Mouse (Mus musculus) kidney, postnatal 0 days (tissue): ENCODE results near the gene A630001G21Rik. TPM values are rescaled to one million over a fixed set of nuclear protein-coding genes. Genes with fewer than 3 reads are reported as not detected.
A peak's percentile ranks its signal among the peaks of the same experiment; 100 is the strongest.

Experiments used
- ATAC-seq: fragments of 200-750 bp; cut with Nextera tagmentation; replicated peaks from 2 replicates; pipeline ENCODE4 v1.8.0; 2017; ENCODE audit warnings: low read depth, moderate number of reproducible peaks, moderate TSS enrichment, moderate library complexity; ENCODE audit not compliant: low FRiP score
- DNase-seq: peaks from one replicate; pipeline ENCODE4 v3.0.0-alpha.2; 2016; ENCODE audit warnings: low spot score
- H3K27ac ChIP-seq: fragments of 300-500 bp; sonication (generic); 2 replicates; pipeline ENCODE4 v1.5.1; 2014; ENCODE audit warnings: mild to moderate bottlenecking
- H3K27me3 ChIP-seq: fragments of 300-500 bp; sonication (generic); 2 replicates; pipeline ENCODE4 v1.6.1; 2014; ENCODE audit warnings: low read length, mixed read lengths; ENCODE audit not compliant: insufficient read depth
- H3K36me3 ChIP-seq: fragments of 300-500 bp; sonication (generic); 2 replicates; pipeline ENCODE4 v1.6.1; 2014; ENCODE audit warnings: low read length, mixed read lengths; ENCODE audit not compliant: insufficient read depth
- H3K4me1 ChIP-seq: fragments of 300-500 bp; sonication (generic); replicated peaks from 2 replicates; pipeline ENCODE4 v1.6.1; 2014; ENCODE audit warnings: antibody characterized with exemption, low read length, mixed read lengths; ENCODE audit not compliant: insufficient read depth
- H3K4me2 ChIP-seq: fragments of 300-500 bp; sonication (generic); 2 replicates; pipeline ENCODE4 v1.6.1; 2014; ENCODE audit warnings: mild to moderate bottlenecking, low read length, moderate library complexity, mixed read lengths
- H3K4me3 ChIP-seq: fragments of 300-500 bp; sonication (generic); replicated peaks from 2 replicates; pipeline ENCODE4 v1.5.1; 2014; ENCODE audit warnings: low read depth, low read length
- H3K9ac ChIP-seq: fragments of 300-500 bp; sonication (generic); 2 replicates; pipeline ENCODE4 v1.6.1; 2014; ENCODE audit warnings: low read depth, low read length
- H3K9me3 ChIP-seq: fragments of 300-500 bp; sonication (generic); replicated peaks from 2 replicates; pipeline ENCODE4 v1.6.1; 2016; ENCODE audit warnings: low read length, inconsistent platforms, mixed read lengths
- CTCF ChIP-seq: IDR thresholded peaks from 2 replicates; pipeline ENCODE4 v1.5.1; 2016; ENCODE audit warnings: antibody characterized with exemption, low read depth, mild to moderate bottlenecking, moderate library complexity
- WGBS: fragments of 180-500 bp; shearing (Covaris S2); extraction: QIAGEN DNeasy Blood & Tissue Kit; methylation state at CpG from one replicate; pipeline ENCODE4 v1.1.7; 2014; 5-methylcytosine and 5-hydroxymethylcytosine counted together
- polyA plus RNA-seq: library from polyadenylated mRNA; unstranded; fragments of >200 nt; fragmentation: Nextera tagmentation; extraction: Ambion mirVana; gene quantifications from 2 replicates; pipeline ENCODE4 v1.2.1, GENCODE M21; 2015

Gene A630001G21Rik
- polyA plus RNA-seq, 1 experiment from 2014 or later, result 1.7 TPM

DNA sequence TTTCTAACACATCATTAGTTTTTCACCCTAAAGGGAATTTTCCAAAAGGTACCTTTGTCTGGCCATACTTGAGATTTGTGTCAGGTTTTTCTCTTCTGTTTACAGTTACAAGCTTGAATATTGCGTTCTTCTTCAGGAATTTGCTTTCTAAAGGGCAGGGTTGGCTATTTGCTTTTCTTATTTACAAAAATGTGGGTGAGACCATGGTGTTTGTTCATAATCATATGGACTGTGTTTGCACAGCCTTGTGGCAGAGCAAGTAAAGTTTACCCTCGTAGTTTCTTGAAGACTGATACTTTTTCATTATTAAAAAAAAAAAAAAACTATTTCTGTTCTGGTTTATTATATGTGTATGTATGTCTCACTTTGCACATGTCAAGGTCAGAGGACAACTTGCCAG is 32.3 kb upstream of the A630001G21Rik start:
- no peaks in the 10 kb centered on the region for H3K36me3 ChIP-seq
- ATAC-seq (no peak), DNase-seq (no peak)
- no peak for TF ChIP-seq CTCF
- H3K9me3 ChIP-seq, result no peaks in the 10 kb centered on the region
- peak overlapping the region; percentile 36; the same call in 1 of the 2 replicates for H3K27ac ChIP-seq
- WGBS, result 78% methylated on average over 2 of the region's 2 CpGs
- H3K4me1 ChIP-seq, result no peaks in the 10 kb centered on the region; the same call in 1 of the 2 replicates
- no peak overlapping the region for H3K9ac ChIP-seq
- H3K4me3 ChIP-seq, result no peak overlapping the region
- no peak overlapping the region for H3K4me2 ChIP-seq
- no peaks in the 10 kb centered on the region for H3K27me3 ChIP-seq

- Histone ChIP-seq H3K36me3 (no peaks in the 10 kb centered on the region), H3K27me3 (no peaks in the 10 kb centered on the region), H3K4me1 (no peaks in the 10 kb centered on the region; the same call in 1 of the 2 replicates), H3K27ac (no peak overlapping the region), H3K9me3 (no peaks in the 10 kb centered on the region), H3K4me3 (no peak overlapping the region), H3K4me2 (no peak overlapping the region), H3K9ac (no peak overlapping the region)
- 65% methylated on average over 2 of the region's 2 CpGs for WGBS
- DNase-seq (no peak), ATAC-seq (no peak)
- no peak for TF ChIP-seq CTCF
Measured at GRCm38 (mm10) chr1:85810343-85810742, 31.9 kb upstream of the A630001G21Rik start.

DNA sequence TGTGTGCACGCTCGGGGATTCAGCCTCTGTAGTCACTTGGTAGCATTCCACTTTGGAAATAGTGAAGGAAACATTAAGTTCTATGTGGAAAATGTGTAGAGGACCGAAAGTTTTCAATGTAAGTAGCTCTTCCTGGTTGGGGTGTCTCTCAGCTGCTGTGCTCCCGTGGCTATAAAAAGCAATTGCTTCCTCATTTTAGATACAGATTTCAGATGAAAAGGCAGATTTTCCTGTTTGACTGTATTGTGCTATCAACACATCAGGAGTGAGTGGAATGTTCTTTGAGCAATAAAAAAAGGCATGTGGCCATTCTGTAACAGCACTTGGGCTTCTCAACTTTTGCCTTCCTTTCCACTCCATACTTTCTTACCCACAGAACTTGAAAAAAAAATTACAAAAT is 30.8 kb upstream of the A630001G21Rik start:
- H3K27ac ChIP-seq, result no peak overlapping the region; the same call in 1 of the 2 replicates
- DNase-seq, result no peak

GRCm38 (mm10) chr1:85804551-85804950 is 26.1 kb upstream of the A630001G21Rik start:
- no peak overlapping the region for H3K4me3 ChIP-seq
- no peaks in the 10 kb centered on the region for H3K27me3 ChIP-seq
- no peaks in the 10 kb centered on the region for H3K36me3 ChIP-seq
- ATAC-seq (no peak), DNase-seq (no peak)
- no peak for TF ChIP-seq CTCF
- WGBS, result 93% methylated on average over 8 of the region's 8 CpGs
- H3K9ac ChIP-seq, result no peak overlapping the region
- no peak overlapping the region for H3K4me2 ChIP-seq
- no peak overlapping the region for H3K27ac ChIP-seq
- no peaks in the 10 kb centered on the region; the same call in 1 of the 2 replicates for H3K4me1 ChIP-seq
- no peaks in the 10 kb centered on the region for H3K9me3 ChIP-seq

More for the DNA sequence above, 30.8 kb upstream of the A630001G21Rik start:
- Histone ChIP-seq H3K4me2 (no peak overlapping the region), H3K9ac (no peak overlapping the region), H3K27me3 (no peaks in the 10 kb centered on the region), H3K9me3 (no peaks in the 10 kb centered on the region), H3K4me3 (no peak overlapping the region), H3K36me3 (no peaks in the 10 kb centered on the region), H3K4me1 (no peaks in the 10 kb centered on the region; the same call in 1 of the 2 replicates)
- no peak for ATAC-seq
- no peak for TF ChIP-seq CTCF
- WGBS, result 66% methylated on average over 4 of the region's 4 CpGs

DNA sequence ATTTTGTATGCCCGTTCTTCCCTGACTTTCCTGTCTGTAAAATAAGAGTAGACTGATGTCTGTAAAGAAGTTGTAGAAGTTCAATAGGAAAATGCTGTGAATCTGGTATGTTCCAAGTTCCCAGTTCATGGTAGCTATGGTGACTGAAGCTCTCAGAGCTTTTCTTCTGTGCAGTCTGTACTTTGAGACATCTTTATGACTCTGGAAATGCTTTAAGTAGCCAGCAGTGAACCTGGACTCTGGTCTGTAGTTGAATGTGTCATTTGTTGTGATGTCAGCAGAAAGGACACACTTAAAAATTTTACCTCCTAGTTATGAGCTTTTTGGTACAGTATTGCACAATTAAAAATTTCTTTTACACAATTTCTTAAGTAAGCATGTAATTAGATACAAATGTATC is 24.1 kb upstream of the A630001G21Rik start:
- no peak overlapping the region for H3K4me2 ChIP-seq
- H3K4me3 ChIP-seq, result no peak overlapping the region
- ATAC-seq, result no peak
- TF ChIP-seq CTCF, result no peak
- no peaks in the 10 kb centered on the region for H3K36me3 ChIP-seq
- no peaks in the 10 kb centered on the region for H3K4me1 ChIP-seq
- no peaks in the 10 kb centered on the region for H3K9me3 ChIP-seq
- no peaks in the 10 kb centered on the region for H3K27me3 ChIP-seq
- 89% methylated on average over 1 of the region's 1 CpGs for WGBS
- H3K9ac ChIP-seq, result no peak overlapping the region
- H3K27ac ChIP-seq, result no peak overlapping the region
- DNase-seq, result no peak

- Histone ChIP-seq H3K36me3 (no peaks in the 10 kb centered on the region), H3K9me3 (no peaks in the 10 kb centered on the region), H3K27ac (no peak overlapping the region), H3K4me3 (no peak overlapping the region), H3K4me2 (no peak overlapping the region), H3K4me1 (0 out of 2 replicates have a peak, but pooled peaks cover 3% of the 10 kb centered on the region), H3K27me3 (no peaks in the 10 kb centered on the region), H3K9ac (no peak overlapping the region)
- TF ChIP-seq CTCF, result no peak
- WGBS, result 60% methylated on average over 1 of the region's 1 CpGs
- DNase-seq (no peak), ATAC-seq (no peak)
Measured at GRCm38 (mm10) chr1:85799776-85800175, 21.3 kb upstream of the A630001G21Rik start.

DNA sequence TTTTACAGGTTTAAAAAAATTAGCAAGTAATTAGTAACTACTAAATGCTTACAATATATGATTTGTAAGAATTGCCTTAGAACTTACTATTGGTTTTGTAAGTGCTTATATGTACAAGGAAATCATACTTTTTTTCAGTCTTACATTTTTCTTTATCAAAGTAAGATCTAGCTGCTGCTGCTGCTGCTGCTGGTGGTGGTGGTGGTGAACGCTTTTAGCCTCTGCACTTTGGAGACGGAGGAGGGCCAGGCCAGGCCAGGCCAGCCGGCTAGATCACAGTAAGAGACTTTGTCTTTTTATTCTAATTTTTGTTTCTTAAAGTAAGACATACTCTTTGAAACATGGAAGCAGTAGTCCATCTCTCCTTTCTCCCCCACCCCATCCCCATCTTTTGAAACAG is 16.8 kb upstream of the A630001G21Rik start:
- no peak overlapping the region for H3K4me3 ChIP-seq
- H3K4me1 ChIP-seq, result 0 out of 2 replicates have a peak, but pooled peaks cover 3% of the 10 kb centered on the region
- H3K27me3 ChIP-seq, result no peaks in the 10 kb centered on the region
- no peak overlapping the region for H3K27ac ChIP-seq
- DNase-seq (no peak), ATAC-seq (no peak)
- H3K9me3 ChIP-seq, result no peaks in the 10 kb centered on the region
- no peak overlapping the region for H3K9ac ChIP-seq
- H3K36me3 ChIP-seq, result no peaks in the 10 kb centered on the region
- WGBS, result 40% methylated on average over 3 of the region's 3 CpGs
- peak overlapping the region; percentile 32; the same call in 1 of the 2 replicates for H3K4me2 ChIP-seq
- TF ChIP-seq CTCF, result no peak
